Mouse (Mus musculus) midbrain, embryonic 10.5 days (tissue): ENCODE data around the gene Dcx. TPM values are rescaled to one million over a fixed set of nuclear protein-coding genes. Genes with fewer than 3 reads are reported as not detected.

Experiments
- DNase-seq: peaks from one replicate; pipeline ENCODE4 v3.0.0-alpha.2; 2017; ENCODE audit warnings: low spot score
- H3K27ac ChIP-seq: fragments of 300-500 bp; sonication (generic); replicated peaks from 2 replicates; pipeline ENCODE4 v1.5.1; 2016; ENCODE audit warnings: mild to moderate bottlenecking
- H3K27me3 ChIP-seq: fragments of 300-500 bp; sonication (generic); 2 replicates; pipeline ENCODE4 v1.6.1; 2016; ENCODE audit warnings: low read depth, mild to moderate bottlenecking; ENCODE audit not compliant: poor library complexity, severe bottlenecking
- H3K36me3 ChIP-seq: fragments of 300-500 bp; sonication (generic); 2 replicates; pipeline ENCODE4 v1.6.1; 2016; ENCODE audit warnings: mild to moderate bottlenecking, moderate library complexity
- H3K4me1 ChIP-seq: fragments of 300-500 bp; sonication (generic); 2 replicates; pipeline ENCODE4 v1.6.1; 2016
- H3K4me3 ChIP-seq: fragments of 300-500 bp; sonication (generic); 2 replicates; pipeline ENCODE4 v1.5.1; 2016; ENCODE audit warnings: mild to moderate bottlenecking, moderate library complexity
- H3K9me3 ChIP-seq: fragments of 300-500 bp; sonication (generic); replicated peaks from 2 replicates; pipeline ENCODE4 v1.6.1; 2016; ENCODE audit warnings: mild to moderate bottlenecking
- WGBS: fragments of 180-500 bp; shearing (Covaris S2); methylation state at CpG from one replicate; pipeline ENCODE4 v1.1.7; 2016; 5-methylcytosine and 5-hydroxymethylcytosine counted together
- polyA plus RNA-seq: library from polyadenylated mRNA; unstranded; fragments of >200 nt; fragmentation: Nextera tagmentation; extraction: Ambion mirVana; gene quantifications from 2 replicates; pipeline ENCODE4 v1.2.1, GENCODE M21; 2016

Dcx gene
- polyA plus RNA-seq, 1 experiment from 2014 or later: 23.3 TPM

- no peaks in the 10 kb centered on the region for H3K4me1 ChIP-seq
- peaks cover 68% of the 10 kb centered on the region for H3K27me3 ChIP-seq
- no peak overlapping the region for H3K27ac ChIP-seq
- 58% methylated on average over 4 of the region's 4 CpGs for WGBS
- DNase-seq: no peak
- H3K4me3 ChIP-seq: no peak overlapping the region
- no peaks in the 10 kb centered on the region for H3K36me3 ChIP-seq
- no peaks in the 10 kb centered on the region for H3K9me3 ChIP-seq
These were observed 47.3 kb downstream of the Dcx start for GRCm38 (mm10) chrX:143885765-143886164.

DNA sequence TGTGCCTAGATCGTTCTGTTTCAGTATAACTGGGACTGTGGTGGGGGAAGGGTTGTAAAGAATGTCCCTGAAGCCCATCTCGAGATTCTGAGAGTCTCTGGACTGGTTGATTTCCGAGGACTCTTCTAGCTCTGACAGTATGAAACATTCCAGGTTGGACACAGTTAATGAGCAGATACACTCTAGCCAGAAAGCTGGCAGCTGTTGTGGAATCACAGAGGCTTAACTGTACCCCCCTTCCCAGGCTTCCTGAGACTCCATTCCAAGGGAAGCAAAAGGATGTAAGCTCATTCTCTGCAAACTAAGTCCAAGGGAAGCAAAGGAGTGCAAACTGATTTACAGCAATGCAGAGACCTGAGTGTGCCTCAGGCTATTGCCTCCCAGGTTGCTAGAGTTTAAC lies 48.2 kb downstream of the Dcx start:
- Histone ChIP-seq H3K4me1 (no peaks in the 10 kb centered on the region), H3K36me3 (no peaks in the 10 kb centered on the region), H3K9me3 (no peaks in the 10 kb centered on the region), H3K27ac (no peak overlapping the region), H3K4me3 (no peak overlapping the region), H3K27me3 (peaks cover 76% of the 10 kb centered on the region)
- 63% methylated on average over 3 of the region's 3 CpGs for WGBS
- no peak for DNase-seq

DNA sequence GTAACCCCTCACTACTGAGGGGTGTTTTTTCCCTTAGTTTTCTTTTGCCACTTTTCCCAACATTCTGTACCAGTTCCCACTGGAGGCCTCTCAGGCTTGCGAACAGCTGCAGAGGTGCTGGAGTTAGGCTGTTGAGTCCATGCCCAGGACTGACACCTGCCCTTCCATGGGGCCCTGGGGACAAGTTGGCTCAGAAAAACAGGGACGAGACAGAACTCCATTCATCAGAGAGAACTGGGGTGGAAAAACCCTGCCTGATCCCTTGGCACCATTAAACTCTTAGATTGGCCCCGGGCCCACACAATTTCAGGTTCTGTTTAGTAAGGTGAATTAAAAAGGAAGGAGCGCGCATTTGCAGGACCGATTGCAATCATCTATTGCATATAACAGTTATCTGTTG lies 48.8 kb downstream of the Dcx start:
- DNase-seq: no peak
- Histone ChIP-seq H3K4me3 (no peak overlapping the region), H3K27ac (no peak overlapping the region), H3K27me3 (peaks cover 83% of the 10 kb centered on the region), H3K9me3 (no peaks in the 10 kb centered on the region), H3K4me1 (no peaks in the 10 kb centered on the region), H3K36me3 (no peaks in the 10 kb centered on the region)
- WGBS: 87% methylated on average over 6 of the region's 6 CpGs

- Histone ChIP-seq H3K4me1 (no peaks in the 10 kb centered on the region), H3K27ac (no peak overlapping the region), H3K4me3 (no peak overlapping the region), H3K36me3 (no peaks in the 10 kb centered on the region), H3K27me3 (peaks cover 83% of the 10 kb centered on the region), H3K9me3 (no peaks in the 10 kb centered on the region)
- no peak for DNase-seq
- 87% methylated on average over 4 of the region's 4 CpGs for WGBS
These were observed 51.2 kb downstream of the Dcx start for GRCm38 (mm10) chrX:143881806-143882468.

DNA sequence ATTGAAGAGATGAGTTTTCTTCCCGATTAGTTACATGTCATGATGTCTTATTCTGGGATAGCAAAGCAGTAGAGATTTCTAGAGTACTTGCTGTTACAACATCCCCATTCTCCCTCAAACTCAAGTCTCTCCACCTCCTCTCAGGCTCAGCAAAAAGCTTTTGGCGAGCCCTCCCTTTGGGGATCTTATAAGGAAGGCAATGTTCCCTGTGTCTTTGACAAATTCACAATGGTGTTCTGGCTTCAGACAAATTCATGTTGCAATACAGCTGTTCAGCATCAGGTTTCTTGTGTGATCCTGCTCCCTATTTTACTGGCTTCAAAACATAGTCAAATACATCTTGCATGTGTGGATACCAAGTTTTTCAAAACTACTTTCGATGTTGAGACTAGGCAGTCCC lies 53.5 kb downstream of the Dcx start:
- H3K36me3 ChIP-seq: 0 out of 2 replicates have a peak, but pooled peaks cover 3% of the 10 kb centered on the region
- no peak overlapping the region for H3K27ac ChIP-seq
- DNase-seq: no peak
- H3K4me1 ChIP-seq: no peaks in the 10 kb centered on the region
- H3K27me3 ChIP-seq: peaks cover 79% of the 10 kb centered on the region
- no peaks in the 10 kb centered on the region for H3K9me3 ChIP-seq
- WGBS: 86% methylated on average over 3 of the region's 3 CpGs
- no peak overlapping the region for H3K4me3 ChIP-seq

DNA sequence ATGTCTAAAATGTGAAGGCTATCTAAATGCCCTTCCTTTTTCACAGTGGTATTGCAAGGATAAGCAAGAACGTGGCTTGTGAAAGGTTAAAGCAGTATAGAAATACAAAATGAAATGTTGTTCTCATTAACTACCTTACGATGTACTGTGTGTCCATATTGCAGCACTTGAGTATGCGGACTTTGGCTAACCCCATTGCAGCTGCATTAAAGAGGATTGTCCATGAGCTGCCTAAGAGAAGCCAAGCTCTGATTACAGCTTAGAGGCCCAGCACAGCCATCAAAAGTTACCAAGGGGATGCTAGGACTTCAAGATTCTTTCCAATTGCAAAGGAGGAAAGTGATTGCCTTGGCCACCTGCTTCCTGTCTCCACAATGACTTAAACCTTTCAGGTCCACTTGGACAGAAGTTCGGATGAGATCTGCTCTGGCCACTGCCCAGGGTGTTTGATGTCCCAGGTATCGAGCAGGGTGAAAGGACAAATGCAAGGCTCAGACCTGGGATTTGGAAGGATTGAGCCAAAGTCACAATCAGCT lies 65.9 kb downstream of the Dcx start:
- peaks cover 69% of the 10 kb centered on the region for H3K27me3 ChIP-seq
- H3K4me3 ChIP-seq: no peak overlapping the region
- WGBS: 82% methylated on average over 5 of the region's 5 CpGs

DNA sequence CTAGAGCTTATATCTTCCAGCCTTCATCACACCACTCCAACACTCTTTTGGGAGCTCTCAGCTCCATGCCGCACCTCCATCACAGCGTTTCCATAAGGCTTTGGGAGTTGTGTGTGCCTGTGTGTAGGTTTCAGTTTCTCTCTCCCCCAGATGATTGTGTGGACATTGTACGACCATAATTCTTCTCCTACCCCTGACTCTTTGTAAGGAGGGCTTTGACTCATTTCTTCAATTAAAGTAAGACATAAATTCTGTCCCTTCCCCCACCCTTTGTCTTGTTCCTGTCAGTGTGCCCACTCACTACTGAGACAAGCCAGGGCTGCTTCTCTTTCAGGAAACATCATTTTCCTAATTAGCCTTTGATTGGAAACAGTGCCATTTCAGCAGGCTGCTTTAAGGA lies 81.8 kb downstream of the Dcx start:
- no peaks in the 10 kb centered on the region for H3K36me3 ChIP-seq
- H3K27me3 ChIP-seq: peaks cover 88% of the 10 kb centered on the region
- no peak for DNase-seq
- H3K27ac ChIP-seq: no peak overlapping the region
- H3K9me3 ChIP-seq: no peaks in the 10 kb centered on the region
- H3K4me1 ChIP-seq: no peaks in the 10 kb centered on the region
- 90% methylated on average over 3 of the region's 3 CpGs for WGBS
- no peak overlapping the region for H3K4me3 ChIP-seq

More for the DNA sequence above, 65.9 kb downstream of the Dcx start:
- no peak for DNase-seq
- Histone ChIP-seq H3K27ac (no peak overlapping the region), H3K36me3 (no peaks in the 10 kb centered on the region), H3K4me1 (no peaks in the 10 kb centered on the region), H3K9me3 (no peaks in the 10 kb centered on the region)

- H3K4me1 ChIP-seq: no peaks in the 10 kb centered on the region
- peaks cover 88% of the 10 kb centered on the region for H3K27me3 ChIP-seq
- H3K9me3 ChIP-seq: no peaks in the 10 kb centered on the region
- DNase-seq: no peak
- no peak overlapping the region for H3K27ac ChIP-seq
- no peak overlapping the region for H3K4me3 ChIP-seq
- 84% methylated on average over 3 of the region's 3 CpGs for WGBS
- H3K36me3 ChIP-seq: no peaks in the 10 kb centered on the region
These were observed 83.1 kb downstream of the Dcx start for GRCm38 (mm10) chrX:143849969-143850368.

- no peaks in the 10 kb centered on the region for H3K36me3 ChIP-seq
- WGBS: 88% methylated on average over 3 of the region's 3 CpGs
- no peak for DNase-seq
- peaks cover 71% of the 10 kb centered on the region for H3K27me3 ChIP-seq
- no peak overlapping the region for H3K27ac ChIP-seq
- no peaks in the 10 kb centered on the region for H3K9me3 ChIP-seq
- no peaks in the 10 kb centered on the region for H3K4me1 ChIP-seq
- no peak overlapping the region for H3K4me3 ChIP-seq
These were observed 86.5 kb downstream of the Dcx start for GRCm38 (mm10) chrX:143846637-143847036.

DNA sequence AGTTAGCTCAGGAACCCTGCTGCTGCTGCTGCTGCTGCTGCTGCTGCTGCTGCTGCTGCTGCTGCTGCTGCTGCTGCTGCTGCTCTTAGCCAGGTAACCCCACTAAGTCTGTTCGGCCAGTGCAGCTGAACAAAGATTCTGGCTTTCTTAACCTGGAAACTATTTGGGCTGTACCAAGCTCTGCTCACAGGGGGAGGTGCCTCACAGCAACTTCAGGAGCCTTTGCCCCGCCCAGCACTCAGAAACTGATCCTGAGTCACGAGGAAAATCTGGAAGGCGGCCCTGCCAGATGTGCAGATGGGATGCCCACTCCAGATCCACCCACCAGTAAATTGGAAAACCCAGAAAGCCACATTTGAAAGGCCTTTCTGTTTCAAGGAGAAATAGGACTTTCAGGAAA lies 105.9 kb downstream of the Dcx start, which contains the start of gene Capn6:
Gene Capn6, minus strand, starts transcription at position 203 of the 400 bp plus-strand sequence.
- no peak for DNase-seq
- no peak within 1 kb of the TSS for H3K27ac ChIP-seq
- H3K36me3 ChIP-seq: no peaks in the 10 kb centered on the region
- H3K27me3 ChIP-seq: peaks cover 82% of the 10 kb centered on the region
- 52% methylated on average over 4 of the region's 4 CpGs for WGBS
- no peaks in the 10 kb centered on the region for H3K9me3 ChIP-seq
- no peak within 1 kb of the TSS for H3K4me3 ChIP-seq
- H3K4me1 ChIP-seq: 0 out of 2 replicates have a peak, but pooled peaks cover 5% of the 10 kb centered on the region

GRCm38 (mm10) chrX:143826521-143826920 lies 106.6 kb downstream of the Dcx start:
- H3K4me1 ChIP-seq: 0 out of 2 replicates have a peak, but pooled peaks cover 5% of the 10 kb centered on the region
- H3K4me3 ChIP-seq: no peak overlapping the region
- no peak for DNase-seq
- no peak overlapping the region for H3K27ac ChIP-seq
- no peaks in the 10 kb centered on the region for H3K9me3 ChIP-seq
- peaks cover 85% of the 10 kb centered on the region for H3K27me3 ChIP-seq
- H3K36me3 ChIP-seq: no peaks in the 10 kb centered on the region
- 73% methylated on average over 4 of the region's 4 CpGs for WGBS

- Histone ChIP-seq H3K4me1 (no peaks in the 10 kb centered on the region), H3K9me3 (no peaks in the 10 kb centered on the region), H3K4me3 (no peak overlapping the region), H3K27me3 (peaks cover 55% of the 10 kb centered on the region; the same call in 1 of the 2 replicates), H3K27ac (no peak overlapping the region), H3K36me3 (no peaks in the 10 kb centered on the region)
- WGBS: 93% methylated on average over 2 of the region's 2 CpGs
- no peak for DNase-seq
These were observed 114.2 kb downstream of the Dcx start for GRCm38 (mm10) chrX:143818961-143819360.

- 96% methylated on average over 1 of the region's 1 CpGs for WGBS
- Histone ChIP-seq H3K27me3 (peaks cover 29% of the 10 kb centered on the region; the same call in 1 of the 2 replicates), H3K4me3 (no peak overlapping the region), H3K27ac (no peak overlapping the region), H3K36me3 (no peaks in the 10 kb centered on the region), H3K4me1 (no peaks in the 10 kb centered on the region), H3K9me3 (no peaks in the 10 kb centered on the region)
- no peak for DNase-seq
These were observed 117.2 kb downstream of the Dcx start for GRCm38 (mm10) chrX:143815948-143816347.
